Mouse (Mus musculus): ENCODE data around the gene Ppm1l. TPM values are rescaled to one million over a fixed set of nuclear protein-coding genes. Genes with fewer than 3 reads are reported as not detected.
"Not testable (repeated sequence)": the region's sequence is repeated elsewhere in the genome, so short reads cannot be mapped to it uniquely, and the experiment has no call there.

The Ppm1l gene
- polyA plus RNA-seq, 1 experiment from 2014 or later: 4.5 TPM

- Histone ChIP-seq H3K4me1 (replicated peaks) (no peaks in the 10 kb centered on the region), H3K9me3 (replicated peaks) (no peaks in the 10 kb centered on the region), H3K27me3 (no peaks in the 10 kb centered on the region), H3K4me3 (replicated peaks) (no peak overlapping the region), H3K27ac (no peak overlapping the region), H3K9ac (no peak overlapping the region), H3K4me2 (no peak overlapping the region), H3K36me3 (no peaks in the 10 kb centered on the region)
- DNase-seq: no peak
- ATAC-seq (ENCODE audit: low read depth): no peak
- 57% methylated on average over 3 of the region's 3 CpGs for WGBS (ENCODE audit: insufficient replicate concordance)
Observed at GRCm38 (mm10) chr3:69408064-69408463, 91.4 kb downstream of the Ppm1l start.

GRCm38 (mm10) chr3:69416112-69416511, 99.5 kb downstream of the Ppm1l start:
- no peaks in the 10 kb centered on the region for H3K9me3 ChIP-seq (replicated peaks)
- H3K4me2 ChIP-seq: no peak overlapping the region
- H3K4me3 ChIP-seq (replicated peaks): no peak overlapping the region
- WGBS (ENCODE audit: insufficient replicate concordance): 77% methylated on average over 6 of the region's 6 CpGs
- no peaks in the 10 kb centered on the region for H3K36me3 ChIP-seq
- H3K27me3 ChIP-seq: no peaks in the 10 kb centered on the region
- H3K4me1 ChIP-seq (replicated peaks): no peaks in the 10 kb centered on the region
- no peak for ATAC-seq (ENCODE audit: low read depth)
- no peak overlapping the region for H3K27ac ChIP-seq
- no peak for DNase-seq
- no peak overlapping the region for H3K9ac ChIP-seq

DNA sequence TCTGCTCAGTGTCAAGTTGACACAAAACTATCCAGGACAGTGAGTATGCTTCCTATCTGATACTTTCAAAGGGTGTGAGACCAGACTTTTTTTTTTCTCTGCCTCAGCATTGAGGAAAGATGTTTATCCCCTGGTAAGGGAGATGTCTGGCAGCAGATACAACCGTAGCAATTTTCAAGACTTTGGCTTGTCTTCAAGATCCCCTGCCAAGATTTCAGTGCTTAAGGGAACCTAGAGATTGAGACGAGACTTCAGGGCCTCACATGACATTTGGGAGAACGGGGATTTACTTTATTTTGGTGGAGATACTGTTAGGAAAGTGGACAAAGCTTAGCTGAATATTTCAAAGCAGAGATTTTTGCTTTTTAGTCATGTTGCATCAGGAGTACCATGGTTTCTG, 106.1 kb downstream of the Ppm1l start:
- ATAC-seq (ENCODE audit: low read depth) (no peak), DNase-seq (no peak)
- Histone ChIP-seq H3K27me3 (no peaks in the 10 kb centered on the region), H3K9me3 (replicated peaks) (no peaks in the 10 kb centered on the region), H3K27ac (no peak overlapping the region), H3K4me1 (replicated peaks) (no peaks in the 10 kb centered on the region), H3K9ac (no peak overlapping the region), H3K4me3 (replicated peaks) (no peak overlapping the region), H3K4me2 (no peak overlapping the region), H3K36me3 (no peaks in the 10 kb centered on the region)
- whole genome bisulfite sequencing (ENCODE audit: insufficient replicate concordance): 64% methylated on average over 3 of the region's 3 CpGs

- 63% methylated on average over 4 of the region's 4 CpGs for WGBS (ENCODE audit: insufficient replicate concordance)
- H3K36me3 ChIP-seq: no peaks in the 10 kb centered on the region
- no peaks in the 10 kb centered on the region for H3K4me1 ChIP-seq (replicated peaks)
- no peak for ATAC-seq (ENCODE audit: low read depth)
- H3K9me3 ChIP-seq (replicated peaks): no peaks in the 10 kb centered on the region
- no peak overlapping the region for H3K9ac ChIP-seq
- no peaks in the 10 kb centered on the region for H3K27me3 ChIP-seq
- H3K4me3 ChIP-seq (replicated peaks): no peak overlapping the region
- DNase-seq: no peak
- H3K4me2 ChIP-seq: no peak overlapping the region
- H3K27ac ChIP-seq: no peak overlapping the region
Observed at GRCm38 (mm10) chr3:69423371-69423770, 106.7 kb downstream of the Ppm1l start.

DNA sequence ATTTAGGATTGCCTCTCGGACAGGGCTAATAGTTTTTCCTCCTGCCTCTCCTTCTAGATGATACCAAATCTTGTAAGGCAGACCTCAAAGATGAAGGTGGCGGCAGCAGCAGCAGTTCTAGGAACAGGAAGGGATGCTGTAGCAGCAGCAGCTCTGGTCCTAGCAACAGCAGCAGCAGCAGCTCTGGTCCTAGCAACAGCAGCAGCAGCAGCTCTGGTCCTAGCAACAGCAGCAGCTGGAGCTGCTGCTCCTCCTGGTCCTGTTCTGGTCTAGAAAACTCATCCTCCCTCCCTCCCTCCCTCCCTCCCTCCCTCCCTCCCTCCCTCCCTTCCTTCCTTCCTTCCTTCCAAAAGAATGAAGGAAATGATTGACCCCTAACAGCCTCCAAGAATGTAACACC, 108.1 kb downstream of the Ppm1l start:
- not testable (repeated sequence) for H3K27ac ChIP-seq; H3K9ac ChIP-seq; ATAC-seq (ENCODE audit: low read depth); H3K9me3 ChIP-seq (replicated peaks); DNase-seq; H3K36me3 ChIP-seq; H3K27me3 ChIP-seq; H3K4me2 ChIP-seq; H3K4me3 ChIP-seq (replicated peaks)
- peaks cover 11% of the 10 kb centered on the region for H3K4me1 ChIP-seq (replicated peaks)
- 74% methylated on average over 2 of the region's 2 CpGs for WGBS (ENCODE audit: insufficient replicate concordance)

DNA sequence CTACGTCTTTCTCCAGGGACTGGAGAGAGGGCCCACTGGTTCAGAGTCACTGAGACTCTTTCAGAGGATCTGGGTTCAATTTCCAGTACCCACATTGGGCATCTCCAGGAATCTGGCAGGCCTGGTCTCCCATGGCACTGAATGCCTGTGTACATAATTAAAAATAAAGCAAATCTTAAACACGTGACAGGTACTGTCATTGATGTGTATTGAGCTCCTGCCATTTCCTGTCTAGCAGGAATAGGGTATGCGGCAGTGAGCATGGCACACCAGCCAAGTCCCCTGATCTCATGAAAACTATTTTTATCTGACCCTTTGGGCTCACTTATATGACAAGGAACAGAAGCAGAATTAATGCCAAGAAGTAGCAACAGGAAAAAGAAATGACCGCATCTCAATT, 110.6 kb downstream of the Ppm1l start:
- Histone ChIP-seq H3K27me3 (no peaks in the 10 kb centered on the region), H3K4me1 (replicated peaks) (peaks cover 13% of the 10 kb centered on the region), H3K4me3 (replicated peaks) (no peak overlapping the region), H3K27ac (no peak overlapping the region), H3K4me2 (no peak overlapping the region), H3K9me3 (replicated peaks) (no peaks in the 10 kb centered on the region), H3K9ac (no peak overlapping the region), H3K36me3 (no peaks in the 10 kb centered on the region)
- ATAC-seq (ENCODE audit: low read depth) (no peak), DNase-seq (no peak)
- 79% methylated on average over 4 of the region's 4 CpGs for WGBS (ENCODE audit: insufficient replicate concordance)

DNA sequence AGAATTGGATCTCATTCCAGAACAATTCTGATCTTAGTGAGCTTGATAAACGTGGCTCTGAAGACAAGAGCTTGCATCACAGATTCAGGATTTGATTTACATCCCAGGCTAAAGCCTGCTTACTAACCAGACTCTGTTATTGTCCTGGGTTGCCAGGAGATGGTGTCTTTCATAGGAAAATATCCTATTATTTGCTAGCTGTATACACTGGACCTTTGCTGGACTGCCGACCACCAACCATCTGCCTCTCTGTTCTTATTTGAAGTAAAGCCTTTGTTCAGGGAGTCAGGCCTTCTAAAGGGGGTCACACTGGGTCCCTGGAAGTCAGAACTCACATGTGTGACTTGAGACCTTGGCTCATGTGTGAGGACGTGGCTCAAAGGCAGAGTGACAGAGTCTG, 111.6 kb downstream of the Ppm1l start:
- Histone ChIP-seq H3K9me3 (replicated peaks) (no peaks in the 10 kb centered on the region), H3K4me3 (replicated peaks) (no peak overlapping the region), H3K4me2 (no peak overlapping the region), H3K9ac (no peak overlapping the region), H3K27me3 (no peaks in the 10 kb centered on the region), H3K36me3 (no peaks in the 10 kb centered on the region), H3K4me1 (replicated peaks) (peaks cover 13% of the 10 kb centered on the region), H3K27ac (no peak overlapping the region)
- WGBS (ENCODE audit: insufficient replicate concordance): 63% methylated on average over 3 of the region's 3 CpGs
- ATAC-seq (ENCODE audit: low read depth) (no peak), DNase-seq (no peak)

- H3K27ac ChIP-seq: no peak overlapping the region
- no peaks in the 10 kb centered on the region for H3K9me3 ChIP-seq (replicated peaks)
- peaks cover 13% of the 10 kb centered on the region for H3K4me1 ChIP-seq (replicated peaks)
- 68% methylated on average over 5 of the region's 5 CpGs for WGBS (ENCODE audit: insufficient replicate concordance)
- peak; percentile 74 for ATAC-seq (ENCODE audit: low read depth)
- no peak overlapping the region for H3K9ac ChIP-seq
- no peak overlapping the region for H3K4me2 ChIP-seq
- no peaks in the 10 kb centered on the region for H3K27me3 ChIP-seq
- DNase-seq: peak; percentile 32
- H3K36me3 ChIP-seq: no peaks in the 10 kb centered on the region
- H3K4me3 ChIP-seq (replicated peaks): no peak overlapping the region
Observed at GRCm38 (mm10) chr3:69429319-69429718, 112.7 kb downstream of the Ppm1l start.

DNA sequence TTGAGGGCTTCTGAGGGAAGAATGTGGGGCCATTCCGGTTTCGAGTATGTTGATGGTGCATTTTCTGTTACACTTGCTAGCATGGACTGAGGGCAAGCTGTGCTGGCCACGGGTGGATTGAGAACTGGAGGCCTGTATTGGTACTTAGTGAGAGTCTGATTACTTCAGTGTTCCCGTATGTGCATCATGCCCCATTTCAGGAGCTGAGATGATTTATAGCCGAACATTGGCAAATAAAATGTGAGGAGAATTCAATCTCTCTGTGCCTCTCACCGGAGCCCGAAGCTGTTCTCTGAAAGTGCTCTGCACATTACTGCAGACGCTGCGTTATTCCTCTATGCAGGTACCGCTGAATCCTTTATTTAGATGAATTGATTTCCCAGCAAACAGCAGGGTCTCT, 116.9 kb downstream of the Ppm1l start:
- no peak overlapping the region for H3K4me2 ChIP-seq
- ATAC-seq (ENCODE audit: low read depth) (no peak), DNase-seq (no peak)
- H3K27ac ChIP-seq: no peak overlapping the region
- H3K9ac ChIP-seq: no peak overlapping the region
- H3K4me1 ChIP-seq (replicated peaks): peaks cover 13% of the 10 kb centered on the region
- no peaks in the 10 kb centered on the region for H3K9me3 ChIP-seq (replicated peaks)
- no peaks in the 10 kb centered on the region for H3K27me3 ChIP-seq
- WGBS (ENCODE audit: insufficient replicate concordance): 83% methylated on average over 10 of the region's 10 CpGs
- no peaks in the 10 kb centered on the region for H3K36me3 ChIP-seq
- no peak overlapping the region for H3K4me3 ChIP-seq (replicated peaks)

- DNase-seq (no peak), ATAC-seq (ENCODE audit: low read depth) (no peak)
- Histone ChIP-seq H3K9me3 (replicated peaks) (no peaks in the 10 kb centered on the region), H3K36me3 (no peaks in the 10 kb centered on the region), H3K4me3 (replicated peaks) (no peak overlapping the region), H3K27me3 (no peaks in the 10 kb centered on the region), H3K4me1 (replicated peaks) (no peaks in the 10 kb centered on the region), H3K27ac (no peak overlapping the region), H3K9ac (no peak overlapping the region), H3K4me2 (no peak overlapping the region)
- WGBS (ENCODE audit: insufficient replicate concordance): 55% methylated on average over 12 of the region's 12 CpGs
Observed at GRCm38 (mm10) chr3:69438773-69439514, 122.3 kb downstream of the Ppm1l start.

- Histone ChIP-seq H3K4me2 (no peak overlapping the region), H3K36me3 (no peaks in the 10 kb centered on the region), H3K4me3 (replicated peaks) (no peak overlapping the region), H3K9ac (no peak overlapping the region), H3K27ac (no peak overlapping the region), H3K9me3 (replicated peaks) (no peaks in the 10 kb centered on the region), H3K27me3 (no peaks in the 10 kb centered on the region), H3K4me1 (replicated peaks) (no peaks in the 10 kb centered on the region)
- WGBS (ENCODE audit: insufficient replicate concordance): 61% methylated on average over 5 of the region's 5 CpGs
- no peak for DNase-seq
- ATAC-seq (ENCODE audit: low read depth): no peak
Observed at GRCm38 (mm10) chr3:69440761-69441160, 124.1 kb downstream of the Ppm1l start.

GRCm38 (mm10) chr3:69446989-69447388, 130.3 kb downstream of the Ppm1l start:
- H3K27ac ChIP-seq: no peak overlapping the region
- no peak overlapping the region for H3K4me2 ChIP-seq
- DNase-seq: no peak
- no peak overlapping the region for H3K9ac ChIP-seq
- no peaks in the 10 kb centered on the region for H3K9me3 ChIP-seq (replicated peaks)
- ATAC-seq (ENCODE audit: low read depth): no peak
- H3K4me3 ChIP-seq (replicated peaks): no peak overlapping the region
- WGBS (ENCODE audit: insufficient replicate concordance): 60% methylated on average over 5 of the region's 5 CpGs
- H3K4me1 ChIP-seq (replicated peaks): no peaks in the 10 kb centered on the region
- no peaks in the 10 kb centered on the region for H3K36me3 ChIP-seq
- H3K27me3 ChIP-seq: no peaks in the 10 kb centered on the region
